Mouse (Mus musculus): ENCODE measurements around the gene Mrpl11. TPM values are rescaled to one million over a fixed set of nuclear protein-coding genes. Genes with fewer than 3 reads are reported as not detected.
"Not testable (repeated sequence)": the region's sequence is repeated elsewhere in the genome, so short reads cannot be mapped to it uniquely, and the experiment has no call there.

Mrpl11 gene
- polyA plus RNA-seq, 1 experiment = 20.5 TPM

GRCm38 (mm10) chr19:4937444-4938310, 24.3 kb upstream of the Mrpl11 start:
- no peak for TF ChIP-seq CTCF (IDR thresholded peaks at IDR 0.05; ENCODE audit: insufficient read depth, low read length)
- H3K4me3 ChIP-seq (replicated peaks; ENCODE audit: extremely low read depth, low read depth, low read length) = no peak overlapping the region
- DNase-seq = no peak
- H3K4me1 ChIP-seq (ENCODE audit: control insufficient read depth, insufficient read depth, low read length) = no peaks in the 10 kb centered on the region
- 85% methylated on average over 17 of the region's 17 CpGs for WGBS

GRCm38 (mm10) chr19:4942551-4943252, 19.2 kb upstream of the Mrpl11 start, which contains the start of gene Peli3:
Peli3 (minus strand) TSS chr19:4943127.
- Histone ChIP-seq H3K4me3 (replicated peaks; ENCODE audit: extremely low read depth, low read depth, low read length) (peak within 1 kb of the TSS; percentile 61), H3K4me1 (ENCODE audit: control insufficient read depth, insufficient read depth, low read length) (peaks cover 2% of the 10 kb centered on the region; the same call in 1 of the 2 replicates)
- TF ChIP-seq CTCF (IDR thresholded peaks at IDR 0.05; ENCODE audit: insufficient read depth, low read length) = no peak
- no peak; the same call in 1 of the 2 replicates for TF ChIP-seq POLR2A (IDR thresholded peaks at IDR 0.05; ENCODE audit: borderline replicate concordance, extremely low read depth, low read depth, low read length)
- 2% methylated on average over 51 of the region's 55 CpGs for WGBS
- DNase-seq = peak; percentile 71

GRCm38 (mm10) chr19:4943253-4943588, 18.7 kb upstream of the Mrpl11 start:
- Histone ChIP-seq H3K4me1 (ENCODE audit: control insufficient read depth, insufficient read depth, low read length) (peaks cover 2% of the 10 kb centered on the region; the same call in 1 of the 2 replicates), H3K4me3 (replicated peaks; ENCODE audit: extremely low read depth, low read depth, low read length) (peak overlapping the region; percentile 61)
- WGBS = 4% methylated on average over 13 of the region's 13 CpGs
- TF ChIP-seq POLR2A (IDR thresholded peaks at IDR 0.05; ENCODE audit: borderline replicate concordance, extremely low read depth, low read depth, low read length) (no peak), CTCF (IDR thresholded peaks at IDR 0.05; ENCODE audit: insufficient read depth, low read length) (no peak)
- no peak for DNase-seq

- DNase-seq = no peak
- WGBS = 45% methylated on average over 6 of the region's 6 CpGs
- H3K4me1 ChIP-seq (ENCODE audit: control insufficient read depth, insufficient read depth, low read length) = peaks cover 2% of the 10 kb centered on the region; the same call in 1 of the 2 replicates
- no peak overlapping the region for H3K4me3 ChIP-seq (replicated peaks; ENCODE audit: extremely low read depth, low read depth, low read length)
- TF ChIP-seq POLR2A (IDR thresholded peaks at IDR 0.05; ENCODE audit: borderline replicate concordance, extremely low read depth, low read depth, low read length) (no peak), CTCF (IDR thresholded peaks at IDR 0.05; ENCODE audit: insufficient read depth, low read length) (no peak)
These were observed 16.4 kb upstream of the Mrpl11 start for GRCm38 (mm10) chr19:4945540-4945939.

- H3K4me1 ChIP-seq (ENCODE audit: control insufficient read depth, insufficient read depth, low read length); H3K4me3 ChIP-seq (replicated peaks; ENCODE audit: extremely low read depth, low read depth, low read length); DNase-seq: not testable (repeated sequence)
- 83% methylated on average over 9 of the region's 9 CpGs for WGBS
These were observed 13.3 kb upstream of the Mrpl11 start for GRCm38 (mm10) chr19:4948641-4949040.

- 88% methylated on average over 2 of the region's 2 CpGs for WGBS
- H3K4me3 ChIP-seq (replicated peaks; ENCODE audit: extremely low read depth, low read depth, low read length) = no peak overlapping the region
- DNase-seq = no peak
- TF ChIP-seq POLR2A (IDR thresholded peaks at IDR 0.05; ENCODE audit: borderline replicate concordance, extremely low read depth, low read depth, low read length) = no peak
- TF ChIP-seq CTCF (IDR thresholded peaks at IDR 0.05; ENCODE audit: insufficient read depth, low read length) = peak; percentile 45
- no peaks in the 10 kb centered on the region for H3K4me1 ChIP-seq (ENCODE audit: control insufficient read depth, insufficient read depth, low read length)
These were observed 6.3 kb downstream of the Mrpl11 start for GRCm38 (mm10) chr19:4968236-4968635.

GRCm38 (mm10) chr19:4981767-4982166, 19.8 kb downstream of the Mrpl11 start:
- TF ChIP-seq CTCF (IDR thresholded peaks at IDR 0.05; ENCODE audit: insufficient read depth, low read length) (peak; percentile 75), POLR2A (IDR thresholded peaks at IDR 0.05; ENCODE audit: borderline replicate concordance, extremely low read depth, low read depth, low read length) (no peak)
- peak; percentile 20 for DNase-seq
- H3K4me1 ChIP-seq (ENCODE audit: control insufficient read depth, insufficient read depth, low read length) = no peaks in the 10 kb centered on the region
- no peak overlapping the region for H3K4me3 ChIP-seq (replicated peaks; ENCODE audit: extremely low read depth, low read depth, low read length)

- Histone ChIP-seq H3K4me3 (replicated peaks; ENCODE audit: extremely low read depth, low read depth, low read length) (no peak overlapping the region), H3K4me1 (ENCODE audit: control insufficient read depth, insufficient read depth, low read length) (no peaks in the 10 kb centered on the region)
- WGBS = 4% methylated on average over 13 of the region's 13 CpGs
- no peak for TF ChIP-seq POLR2A (IDR thresholded peaks at IDR 0.05; ENCODE audit: borderline replicate concordance, extremely low read depth, low read depth, low read length)
- TF ChIP-seq CTCF (IDR thresholded peaks at IDR 0.05; ENCODE audit: insufficient read depth, low read length) = peak; percentile 26; the same call in 1 of the 2 replicates
- peak; percentile 94 for DNase-seq
These were observed 27.1 kb downstream of the Mrpl11 start for GRCm38 (mm10) chr19:4989013-4989412.

GRCm38 (mm10) chr19:4989434-4990255, 27.7 kb downstream of the Mrpl11 start:
- 19% methylated on average over 47 of the region's 47 CpGs for WGBS
- no peaks in the 10 kb centered on the region for H3K4me1 ChIP-seq (ENCODE audit: control insufficient read depth, insufficient read depth, low read length)

More at GRCm38 (mm10) chr19:4989434-4990255, 27.7 kb downstream of the Mrpl11 start:
- DNase-seq = no peak
- H3K4me3 ChIP-seq (replicated peaks; ENCODE audit: extremely low read depth, low read depth, low read length) = no peak overlapping the region
- no peak for TF ChIP-seq CTCF (IDR thresholded peaks at IDR 0.05; ENCODE audit: insufficient read depth, low read length)
- no peak for TF ChIP-seq POLR2A (IDR thresholded peaks at IDR 0.05; ENCODE audit: borderline replicate concordance, extremely low read depth, low read depth, low read length)

Measured in lung, adult 2 months (tissue).